Comparison of ENCODE assay signal across 15 mouse cellular contexts in genomic region chr17:45160651-45161050, GRCm38 (mm10).
DNase-seq lines count a peak whose midpoint lies in the region; ATAC-seq and TF ChIP-seq lines count a peak whose summit lies in the region.
"Had no signal": no experiment of that assay in that cellular context is flagged by ENCODE, and none has a peak within 500 bp of the region (broad histone marks: within the 10 kb centered on the region; RNA-seq: fewer than 3 reads in every experiment).

No protein-coding gene starts in this region.

- H3K9me3 ChIP-seq in heart, postnatal 0 days (replicated peaks; ENCODE audit: control insufficient read depth, low read length), result no peaks in the 10 kb centered on the region
- H3K9me3 ChIP-seq in heart, embryonic 12.5 days (replicated peaks), result no peaks in the 10 kb centered on the region
- H3K9me3 ChIP-seq in midbrain, postnatal 0 days (ENCODE audit: low read length), result no peaks in the 10 kb centered on the region
- H3K9me3 ChIP-seq in midbrain, embryonic 16.5 days (replicated peaks; ENCODE audit: control insufficient read depth, low read length, poor library complexity, severe bottlenecking), result no peaks in the 10 kb centered on the region
- H3K9me3 ChIP-seq: liver, embryonic 15.5 days; midbrain, embryonic 13.5 days had no signal

- ATAC-seq in heart, postnatal 0 days (ENCODE audit: insufficient read depth, low read depth), result no peak
- no peak for ATAC-seq in heart, embryonic 12.5 days (ENCODE audit: insufficient number of reproducible peaks, low FRiP score)
- ATAC-seq in midbrain, postnatal 0 days (ENCODE audit: low FRiP score), result no peak
- no peak for ATAC-seq in midbrain, embryonic 16.5 days
- ATAC-seq: intestine, embryonic 16.5 days; midbrain, embryonic 13.5 days had no signal

- H3K9ac ChIP-seq in heart, postnatal 0 days (replicated peaks; ENCODE audit: low read depth, low read length), result no peak overlapping the region
- no peak overlapping the region for H3K9ac ChIP-seq in heart, embryonic 12.5 days
- H3K9ac ChIP-seq in midbrain, postnatal 0 days (replicated peaks; ENCODE audit: low read length, poor library complexity, severe bottlenecking), result no peak overlapping the region
- no peak overlapping the region for H3K9ac ChIP-seq in midbrain, embryonic 16.5 days (ENCODE audit: low read depth, low read length)
- H3K9ac ChIP-seq: liver, embryonic 15.5 days; midbrain, embryonic 13.5 days had no signal

- DNase-seq in heart, postnatal 0 days (ENCODE audit: low spot score), result no peak
- no peak for DNase-seq in midbrain, postnatal 0 days (ENCODE audit: low spot score)
- no peak for DNase-seq in urinary bladder, postnatal 25 days (ENCODE audit: low spot score)
- DNase-seq in kidney, postnatal 4 days, result no peak
- no peak for DNase-seq in gastrocnemius, postnatal 25 days
- DNase-seq: heart, adult 11 months; heart, postnatal 36 days; right cerebral cortex, postnatal 25 days had no signal

- no peak overlapping the region for H3K27ac ChIP-seq in heart, postnatal 0 days (ENCODE audit: low read depth)
- H3K27ac ChIP-seq in heart, embryonic 12.5 days (ENCODE audit: poor library complexity, severe bottlenecking), result no peak overlapping the region
- H3K27ac ChIP-seq in midbrain, postnatal 0 days (ENCODE audit: low read depth, low read length), result no peak overlapping the region
- H3K27ac ChIP-seq in midbrain, embryonic 16.5 days (ENCODE audit: low read length), result no peak overlapping the region
- H3K27ac ChIP-seq in bone marrow, adult 2 months (ENCODE audit: control insufficient read depth, insufficient read depth, low read depth, low read length, poor library complexity), result no peak overlapping the region
- H3K27ac ChIP-seq: liver, embryonic 15.5 days; midbrain, embryonic 13.5 days had no signal

- H3K4me2 ChIP-seq in heart, postnatal 0 days (ENCODE audit: low read depth, low read length), result no peak overlapping the region
- no peak overlapping the region for H3K4me2 ChIP-seq in heart, embryonic 12.5 days
- no peak overlapping the region for H3K4me2 ChIP-seq in midbrain, postnatal 0 days (ENCODE audit: low read depth, low read length, poor library complexity, severe bottlenecking)
- H3K4me2 ChIP-seq in midbrain, embryonic 16.5 days (ENCODE audit: low read length), result no peak overlapping the region
- H3K4me2 ChIP-seq: liver, embryonic 15.5 days; midbrain, embryonic 13.5 days had no signal

- 0 out of 2 replicates have a peak, but pooled peaks have one; percentile 12 for TF ChIP-seq CTCF in heart, postnatal 0 days (IDR thresholded peaks at IDR 0.05; ENCODE audit: low read depth)
- TF ChIP-seq CTCF in midbrain, postnatal 0 days (IDR thresholded peaks at IDR 0.05), result 0 out of 2 replicates have a peak, but pooled peaks have one; percentile 15
- TF ChIP-seq CTCF in bone marrow, adult 2 months (IDR thresholded peaks at IDR 0.05; ENCODE audit: control insufficient read depth, insufficient read depth, low read length), result peak; percentile 29; the same call in 1 of the 2 replicates

- H3K27me3 ChIP-seq in heart, postnatal 0 days (ENCODE audit: control insufficient read depth, insufficient read depth, low read length), result no peaks in the 10 kb centered on the region
- H3K27me3 ChIP-seq in heart, embryonic 12.5 days (replicated peaks), result no peaks in the 10 kb centered on the region
- H3K27me3 ChIP-seq in midbrain, postnatal 0 days (ENCODE audit: insufficient read depth, low read length), result no peaks in the 10 kb centered on the region
- no peaks in the 10 kb centered on the region for H3K27me3 ChIP-seq in midbrain, embryonic 16.5 days (ENCODE audit: control insufficient read depth, insufficient read depth, low read depth, low read length)
- H3K27me3 ChIP-seq: liver, embryonic 15.5 days; midbrain, embryonic 13.5 days had no signal

- no peak overlapping the region for H3K4me3 ChIP-seq in heart, postnatal 0 days (ENCODE audit: low read depth, low read length)
- H3K4me3 ChIP-seq in heart, embryonic 12.5 days, result no peak overlapping the region
- no peak overlapping the region for H3K4me3 ChIP-seq in midbrain, postnatal 0 days (ENCODE audit: low read depth, low read length)
- no peak overlapping the region for H3K4me3 ChIP-seq in midbrain, embryonic 16.5 days (ENCODE audit: low read depth, low read length)
- H3K4me3 ChIP-seq in bone marrow, adult 2 months (replicated peaks; ENCODE audit: control insufficient read depth, low read depth, low read length), result no peak overlapping the region
- H3K4me3 ChIP-seq: liver, embryonic 15.5 days; midbrain, embryonic 13.5 days had no signal

- H3K36me3 ChIP-seq in heart, postnatal 0 days (replicated peaks; ENCODE audit: control insufficient read depth, insufficient read depth, low read length), result no peaks in the 10 kb centered on the region
- H3K36me3 ChIP-seq in heart, embryonic 12.5 days, result no peaks in the 10 kb centered on the region
- H3K36me3 ChIP-seq in midbrain, postnatal 0 days (ENCODE audit: insufficient read depth, low read length), result no peaks in the 10 kb centered on the region
- no peaks in the 10 kb centered on the region for H3K36me3 ChIP-seq in midbrain, embryonic 16.5 days (ENCODE audit: control insufficient read depth, insufficient read depth, low read length)
- H3K36me3 ChIP-seq: G1E; liver, embryonic 15.5 days; midbrain, embryonic 13.5 days had no signal

- no peak for TF ChIP-seq POLR2A in bone marrow, adult 2 months (IDR thresholded peaks at IDR 0.05; ENCODE audit: borderline replicate concordance, control insufficient read depth, low read depth, low read length)

- 84% methylated on average over 6 of the region's 6 CpGs for WGBS in heart, postnatal 0 days
- 85% methylated on average over 6 of the region's 6 CpGs for WGBS in heart, embryonic 12.5 days
- 87% methylated on average over 6 of the region's 6 CpGs for WGBS in midbrain, postnatal 0 days
- WGBS in midbrain, embryonic 16.5 days, result 93% methylated on average over 6 of the region's 6 CpGs
- WGBS in bone marrow, adult 2 months, result 75% methylated on average over 6 of the region's 6 CpGs

- no peak for TF ChIP-seq EP300 in heart, postnatal 0 days (IDR thresholded peaks at IDR 0.05; ENCODE audit: low read depth)

- 0 out of 2 replicates have a peak, but pooled peaks cover 2% of the 10 kb centered on the region for H3K4me1 ChIP-seq in heart, postnatal 0 days (ENCODE audit: control insufficient read depth, insufficient read depth)
- peaks cover 23% of the 10 kb centered on the region for H3K4me1 ChIP-seq in heart, embryonic 12.5 days (replicated peaks)
- H3K4me1 ChIP-seq in midbrain, postnatal 0 days (ENCODE audit: insufficient read depth, low read length), result no peaks in the 10 kb centered on the region
- no peaks in the 10 kb centered on the region for H3K4me1 ChIP-seq in midbrain, embryonic 16.5 days (ENCODE audit: control insufficient read depth, insufficient read depth, low read length)
- H3K4me1 ChIP-seq in bone marrow, adult 2 months (ENCODE audit: control insufficient read depth, insufficient read depth, low read length), result no peaks in the 10 kb centered on the region
- H3K4me1 ChIP-seq: liver, embryonic 15.5 days had no signal
